Mouse (Mus musculus) hindbrain, embryonic 13.5 days (tissue): Measurements from ENCODE around the gene Ergic1. TPM values are rescaled to one million over a fixed set of nuclear protein-coding genes. Genes with fewer than 3 reads are reported as not detected.

ENCODE experiments used
- ATAC-seq: fragments of 200-750 bp; cut with Nextera tagmentation; 2 replicates; pipeline ENCODE4 v1.8.0; 2017; ENCODE audit warnings: moderate TSS enrichment; ENCODE audit not compliant: low FRiP score
- H3K27ac ChIP-seq: fragments of 300-500 bp; sonication (generic); 2 replicates; pipeline ENCODE4 v1.5.1; 2015; ENCODE audit warnings: inconsistent platforms, mild to moderate bottlenecking, moderate library complexity
- H3K27me3 ChIP-seq: fragments of 300-500 bp; sonication (generic); 2 replicates; pipeline ENCODE4 v1.6.1; 2015; ENCODE audit warnings: mild to moderate bottlenecking, inconsistent platforms
- H3K36me3 ChIP-seq: fragments of 300-500 bp; sonication (generic); 2 replicates; pipeline ENCODE4 v1.6.1; 2015; ENCODE audit warnings: mild to moderate bottlenecking, inconsistent platforms
- H3K4me1 ChIP-seq: fragments of 300-500 bp; sonication (generic); replicated peaks from 2 replicates; pipeline ENCODE4 v1.6.1; 2015; ENCODE audit warnings: inconsistent platforms
- H3K4me2 ChIP-seq: fragments of 300-500 bp; sonication (generic); 2 replicates; pipeline ENCODE4 v1.6.1; 2015; ENCODE audit warnings: inconsistent platforms, mild to moderate bottlenecking, moderate library complexity
- H3K4me3 ChIP-seq: fragments of 300-500 bp; sonication (generic); 2 replicates; pipeline ENCODE4 v1.5.1; 2015; ENCODE audit warnings: mild to moderate bottlenecking, inconsistent platforms
- H3K9ac ChIP-seq: fragments of 300-500 bp; sonication (generic); 2 replicates; pipeline ENCODE4 v1.6.1; 2015; ENCODE audit warnings: mild to moderate bottlenecking, inconsistent platforms
- H3K9me3 ChIP-seq: fragments of 300-500 bp; sonication (generic); 2 replicates; pipeline ENCODE4 v1.6.1; 2016; ENCODE audit warnings: inconsistent platforms
- WGBS: fragments of 180-500 bp; shearing (Covaris S2); methylation state at CpG from one replicate; pipeline ENCODE4 v1.1.7; 2015; 5-methylcytosine and 5-hydroxymethylcytosine counted together
- polyA plus RNA-seq: library from polyadenylated mRNA; unstranded; fragments of >200 nt; fragmentation: Nextera tagmentation; extraction: Ambion mirVana; gene quantifications from 2 replicates; pipeline ENCODE4 v1.2.1, GENCODE M21; 2015

Gene Ergic1
- polyA plus RNA-seq, 1 experiment from 2014 or later: 86.8 TPM

GRCm38 (mm10) chr17:26623991-26624390 is 62.7 kb downstream of the Ergic1 start:
- no peak for ATAC-seq
- no peaks in the 10 kb centered on the region for H3K9me3 ChIP-seq

GRCm38 (mm10) chr17:26624999-26625398 is 63.7 kb downstream of the Ergic1 start:
- WGBS: 86% methylated on average over 10 of the region's 10 CpGs
- Histone ChIP-seq H3K27ac (no peak overlapping the region), H3K36me3 (peaks cover 87% of the 10 kb centered on the region), H3K9ac (no peak overlapping the region), H3K9me3 (no peaks in the 10 kb centered on the region), H3K4me3 (no peak overlapping the region), H3K27me3 (no peaks in the 10 kb centered on the region), H3K4me1 (no peaks in the 10 kb centered on the region), H3K4me2 (no peak overlapping the region)
- no peak for ATAC-seq

More at GRCm38 (mm10) chr17:26623991-26624390, 62.7 kb downstream of the Ergic1 start:
- no peaks in the 10 kb centered on the region for H3K27me3 ChIP-seq
- no peak overlapping the region for H3K4me3 ChIP-seq
- 93% methylated on average over 6 of the region's 6 CpGs for WGBS
- H3K9ac ChIP-seq: no peak overlapping the region
- no peak overlapping the region for H3K4me2 ChIP-seq
- H3K36me3 ChIP-seq: peaks cover 85% of the 10 kb centered on the region
- H3K27ac ChIP-seq: no peak overlapping the region
- H3K4me1 ChIP-seq: no peaks in the 10 kb centered on the region

- Histone ChIP-seq H3K27ac (no peak overlapping the region), H3K4me2 (no peak overlapping the region), H3K36me3 (peaks cover 88% of the 10 kb centered on the region), H3K9ac (no peak overlapping the region), H3K9me3 (no peaks in the 10 kb centered on the region), H3K27me3 (no peaks in the 10 kb centered on the region), H3K4me1 (no peaks in the 10 kb centered on the region), H3K4me3 (no peak overlapping the region)
- no peak for ATAC-seq
- WGBS: 96% methylated on average over 2 of the region's 2 CpGs
Measured at GRCm38 (mm10) chr17:26625521-26626010, 64.3 kb downstream of the Ergic1 start.

GRCm38 (mm10) chr17:26628479-26628878 is 67.2 kb downstream of the Ergic1 start:
- H3K4me3 ChIP-seq: no peak overlapping the region
- no peak overlapping the region for H3K9ac ChIP-seq
- peaks cover 98% of the 10 kb centered on the region for H3K36me3 ChIP-seq
- H3K9me3 ChIP-seq: no peaks in the 10 kb centered on the region
- H3K27ac ChIP-seq: no peak overlapping the region
- H3K4me2 ChIP-seq: no peak overlapping the region
- ATAC-seq: no peak
- no peaks in the 10 kb centered on the region for H3K27me3 ChIP-seq
- 88% methylated on average over 6 of the region's 6 CpGs for WGBS
- no peaks in the 10 kb centered on the region for H3K4me1 ChIP-seq

GRCm38 (mm10) chr17:26628936-26629335 is 67.6 kb downstream of the Ergic1 start:
- ATAC-seq: no peak
- H3K4me3 ChIP-seq: no peak overlapping the region
- H3K36me3 ChIP-seq: peaks cover 99% of the 10 kb centered on the region
- H3K9ac ChIP-seq: no peak overlapping the region
- no peaks in the 10 kb centered on the region for H3K4me1 ChIP-seq
- no peak overlapping the region for H3K4me2 ChIP-seq
- WGBS: 97% methylated on average over 3 of the region's 3 CpGs
- H3K27ac ChIP-seq: no peak overlapping the region
- no peaks in the 10 kb centered on the region for H3K27me3 ChIP-seq
- H3K9me3 ChIP-seq: no peaks in the 10 kb centered on the region

GRCm38 (mm10) chr17:26631811-26632327 is 70.6 kb downstream of the Ergic1 start:
- no peak for ATAC-seq
- no peaks in the 10 kb centered on the region for H3K4me1 ChIP-seq

GRCm38 (mm10) chr17:26633186-26633585 is 71.9 kb downstream of the Ergic1 start:
- WGBS: 97% methylated on average over 9 of the region's 9 CpGs
- Histone ChIP-seq H3K27me3 (no peaks in the 10 kb centered on the region), H3K4me1 (no peaks in the 10 kb centered on the region), H3K4me3 (no peak overlapping the region), H3K36me3 (peaks cover 90% of the 10 kb centered on the region), H3K9ac (no peak overlapping the region), H3K27ac (no peak overlapping the region), H3K4me2 (no peak overlapping the region), H3K9me3 (no peaks in the 10 kb centered on the region)
- no peak for ATAC-seq

More at GRCm38 (mm10) chr17:26631811-26632327, 70.6 kb downstream of the Ergic1 start:
- no peak overlapping the region for H3K9ac ChIP-seq
- H3K27ac ChIP-seq: no peak overlapping the region
- no peak overlapping the region for H3K4me2 ChIP-seq
- no peaks in the 10 kb centered on the region for H3K9me3 ChIP-seq
- no peak overlapping the region for H3K4me3 ChIP-seq
- H3K36me3 ChIP-seq: peaks cover 99% of the 10 kb centered on the region
- WGBS: 93% methylated on average over 8 of the region's 8 CpGs
- no peaks in the 10 kb centered on the region for H3K27me3 ChIP-seq

GRCm38 (mm10) chr17:26633926-26634325 is 72.6 kb downstream of the Ergic1 start:
- ATAC-seq: no peak
- Histone ChIP-seq H3K4me1 (no peaks in the 10 kb centered on the region), H3K36me3 (peaks cover 88% of the 10 kb centered on the region), H3K27me3 (no peaks in the 10 kb centered on the region), H3K4me3 (no peak overlapping the region), H3K27ac (no peak overlapping the region), H3K9ac (no peak overlapping the region), H3K4me2 (no peak overlapping the region), H3K9me3 (no peaks in the 10 kb centered on the region)
- WGBS: 95% methylated on average over 9 of the region's 9 CpGs

- Histone ChIP-seq H3K4me3 (no peak overlapping the region), H3K4me1 (no peaks in the 10 kb centered on the region), H3K27ac (no peak overlapping the region), H3K9ac (no peak overlapping the region), H3K27me3 (no peaks in the 10 kb centered on the region), H3K9me3 (no peaks in the 10 kb centered on the region), H3K4me2 (no peak overlapping the region), H3K36me3 (peaks cover 88% of the 10 kb centered on the region)
- WGBS: 89% methylated on average over 7 of the region's 7 CpGs
- no peak for ATAC-seq
Measured at GRCm38 (mm10) chr17:26634539-26634938, 73.2 kb downstream of the Ergic1 start.

GRCm38 (mm10) chr17:26635951-26636350 is 74.7 kb downstream of the Ergic1 start:
- no peaks in the 10 kb centered on the region for H3K27me3 ChIP-seq
- ATAC-seq: no peak
- H3K4me3 ChIP-seq: no peak overlapping the region
- H3K4me1 ChIP-seq: no peaks in the 10 kb centered on the region
- no peak overlapping the region for H3K9ac ChIP-seq
- peaks cover 88% of the 10 kb centered on the region for H3K36me3 ChIP-seq
- H3K27ac ChIP-seq: no peak overlapping the region
- H3K9me3 ChIP-seq: no peaks in the 10 kb centered on the region
- WGBS: 92% methylated on average over 7 of the region's 7 CpGs
- no peak overlapping the region for H3K4me2 ChIP-seq

- no peaks in the 10 kb centered on the region for H3K27me3 ChIP-seq
- H3K9ac ChIP-seq: 0 out of 2 replicates have a peak overlapping the region, but pooled peaks have one; percentile 35
- H3K27ac ChIP-seq: no peak overlapping the region
- no peaks in the 10 kb centered on the region for H3K4me1 ChIP-seq
- H3K36me3 ChIP-seq: peaks cover 88% of the 10 kb centered on the region
- no peak overlapping the region for H3K4me3 ChIP-seq
- ATAC-seq: no peak
- 66% methylated on average over 4 of the region's 4 CpGs for WGBS
- H3K9me3 ChIP-seq: no peaks in the 10 kb centered on the region
- H3K4me2 ChIP-seq: no peak overlapping the region
Measured at GRCm38 (mm10) chr17:26637851-26638250, 76.6 kb downstream of the Ergic1 start.

- no peak overlapping the region for H3K4me3 ChIP-seq
- 31% methylated on average over 7 of the region's 7 CpGs for WGBS
- no peaks in the 10 kb centered on the region; the same call in 1 of the 2 replicates for H3K4me1 ChIP-seq
- H3K4me2 ChIP-seq: no peak overlapping the region
- no peaks in the 10 kb centered on the region for H3K27me3 ChIP-seq
- no peak overlapping the region for H3K27ac ChIP-seq
- H3K9ac ChIP-seq: no peak overlapping the region
- peak; percentile 52; the same call in 1 of the 2 replicates for ATAC-seq
- peaks cover 88% of the 10 kb centered on the region for H3K36me3 ChIP-seq
- H3K9me3 ChIP-seq: no peaks in the 10 kb centered on the region
Measured at GRCm38 (mm10) chr17:26638655-26639054, 77.4 kb downstream of the Ergic1 start.

GRCm38 (mm10) chr17:26639791-26640190 is 78.5 kb downstream of the Ergic1 start:
- H3K4me1 ChIP-seq: peaks cover 10% of the 10 kb centered on the region
- H3K4me2 ChIP-seq: no peak overlapping the region
- H3K36me3 ChIP-seq: peaks cover 88% of the 10 kb centered on the region
- WGBS: 90% methylated on average over 2 of the region's 2 CpGs
- H3K27me3 ChIP-seq: no peaks in the 10 kb centered on the region
- no peak overlapping the region for H3K9ac ChIP-seq
- no peak for ATAC-seq
- H3K4me3 ChIP-seq: no peak overlapping the region
- H3K27ac ChIP-seq: no peak overlapping the region
- no peaks in the 10 kb centered on the region for H3K9me3 ChIP-seq
